Mouse (Mus musculus) midbrain, embryonic 10.5 days (tissue): ENCODE data around the gene Olfr458. TPM values are rescaled to one million over a fixed set of nuclear protein-coding genes. Genes with fewer than 3 reads are reported as not detected.
"Not testable (repeated sequence)": the region's sequence is repeated elsewhere in the genome, so short reads cannot be mapped to it uniquely, and the experiment has no call there.

Source experiments
- DNase-seq: peaks from one replicate; pipeline ENCODE4 v3.0.0-alpha.2; 2017; ENCODE audit warnings: low spot score
- H3K27ac ChIP-seq: fragments of 300-500 bp; sonication (generic); replicated peaks from 2 replicates; pipeline ENCODE4 v1.5.1; 2016; ENCODE audit warnings: mild to moderate bottlenecking
- H3K27me3 ChIP-seq: fragments of 300-500 bp; sonication (generic); 2 replicates; pipeline ENCODE4 v1.6.1; 2016; ENCODE audit warnings: low read depth, mild to moderate bottlenecking; ENCODE audit not compliant: poor library complexity, severe bottlenecking
- H3K36me3 ChIP-seq: fragments of 300-500 bp; sonication (generic); 2 replicates; pipeline ENCODE4 v1.6.1; 2016; ENCODE audit warnings: mild to moderate bottlenecking, moderate library complexity
- H3K4me1 ChIP-seq: fragments of 300-500 bp; sonication (generic); 2 replicates; pipeline ENCODE4 v1.6.1; 2016
- H3K4me3 ChIP-seq: fragments of 300-500 bp; sonication (generic); 2 replicates; pipeline ENCODE4 v1.5.1; 2016; ENCODE audit warnings: mild to moderate bottlenecking, moderate library complexity
- H3K9me3 ChIP-seq: fragments of 300-500 bp; sonication (generic); replicated peaks from 2 replicates; pipeline ENCODE4 v1.6.1; 2016; ENCODE audit warnings: mild to moderate bottlenecking
- WGBS: fragments of 180-500 bp; shearing (Covaris S2); methylation state at CpG from one replicate; pipeline ENCODE4 v1.1.7; 2016; 5-methylcytosine and 5-hydroxymethylcytosine counted together
- polyA plus RNA-seq: library from polyadenylated mRNA; unstranded; fragments of >200 nt; fragmentation: Nextera tagmentation; extraction: Ambion mirVana; gene quantifications from 2 replicates; pipeline ENCODE4 v1.2.1, GENCODE M21; 2016

The Olfr458 gene
- polyA plus RNA-seq, result not detected in 2 replicates

DNA sequence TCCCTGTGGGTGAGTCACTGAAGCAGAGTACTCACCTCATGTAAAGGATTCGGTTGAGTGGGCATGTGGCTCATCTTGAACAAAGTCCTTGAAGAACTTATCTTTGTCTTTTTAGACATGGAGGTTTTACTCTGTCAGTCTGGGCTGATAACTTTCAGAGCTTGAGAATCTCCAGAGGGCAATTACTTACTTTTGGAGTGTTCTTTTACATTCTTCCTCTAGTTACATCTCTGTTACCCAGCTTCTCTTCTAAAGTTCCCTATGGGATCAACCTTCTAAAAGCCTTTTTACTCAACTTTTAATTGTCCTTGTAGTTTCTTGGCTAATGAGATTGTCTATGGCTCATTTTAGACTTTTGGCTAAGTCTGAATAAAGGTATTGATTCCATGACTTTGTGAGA, at the start of gene Olfr458:
Gene Olfr458, minus strand, starts transcription at position 101 of the 400 bp plus-strand sequence.
- Histone ChIP-seq H3K4me3 (no peak within 1 kb of the TSS), H3K27ac (no peak within 1 kb of the TSS), H3K4me1 (no peaks in the 10 kb centered on the region), H3K27me3 (no peaks in the 10 kb centered on the region), H3K9me3 (no peaks in the 10 kb centered on the region), H3K36me3 (no peaks in the 10 kb centered on the region)
- WGBS, result 92% methylated on average over 1 of the region's 1 CpGs
- no peak for DNase-seq

DNA sequence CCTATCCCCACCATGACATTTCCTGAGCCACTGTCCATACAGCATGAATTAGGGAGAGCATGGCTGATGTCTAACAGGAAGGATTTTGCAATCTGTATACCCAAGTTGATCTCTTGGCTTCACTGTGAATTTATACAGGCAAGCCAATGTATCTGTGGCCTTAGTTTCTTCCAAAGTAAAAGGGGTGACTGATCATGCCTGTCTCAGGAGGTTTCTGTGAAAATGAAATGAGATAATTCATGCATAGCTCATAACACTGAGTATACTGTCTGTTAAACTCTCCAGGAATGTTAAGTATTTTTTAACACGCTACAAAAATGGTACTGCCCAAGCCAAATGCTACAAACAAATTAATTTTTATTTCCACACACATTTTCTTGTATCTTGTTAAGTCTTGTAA, 48.5 kb upstream of the Olfr458 start:
- no peak overlapping the region for H3K27ac ChIP-seq
- no peak overlapping the region for H3K4me3 ChIP-seq
- no peaks in the 10 kb centered on the region for H3K36me3 ChIP-seq
- DNase-seq, result no peak
- H3K9me3 ChIP-seq, result no peaks in the 10 kb centered on the region
- WGBS, result 83% methylated on average over 1 of the region's 1 CpGs
- H3K27me3 ChIP-seq, result no peaks in the 10 kb centered on the region
- H3K4me1 ChIP-seq, result no peaks in the 10 kb centered on the region

DNA sequence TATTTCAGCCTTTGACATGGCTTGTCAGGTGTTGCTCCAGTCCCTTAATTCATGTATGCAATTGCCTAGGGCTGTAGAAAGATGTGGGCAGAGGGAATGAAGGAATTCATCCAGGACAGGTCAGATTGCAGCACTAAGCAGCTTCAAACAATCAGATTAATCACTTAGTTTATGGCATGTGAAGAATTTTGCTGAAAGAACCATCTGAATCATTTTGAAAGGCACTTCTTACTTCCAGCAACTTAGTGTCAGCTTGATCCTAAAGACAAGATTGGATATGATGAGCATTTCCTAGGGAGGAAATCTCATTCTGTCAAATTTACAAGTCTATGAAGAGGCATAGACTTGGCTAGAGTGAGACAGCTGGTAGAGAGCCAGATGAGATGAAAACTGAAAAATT, 44.3 kb upstream of the Olfr458 start:
- Histone ChIP-seq H3K9me3 (no peaks in the 10 kb centered on the region), H3K4me3 (no peak overlapping the region), H3K4me1 (no peaks in the 10 kb centered on the region), H3K36me3 (no peaks in the 10 kb centered on the region), H3K27me3 (no peaks in the 10 kb centered on the region), H3K27ac (no peak overlapping the region)
- no peak for DNase-seq

DNA sequence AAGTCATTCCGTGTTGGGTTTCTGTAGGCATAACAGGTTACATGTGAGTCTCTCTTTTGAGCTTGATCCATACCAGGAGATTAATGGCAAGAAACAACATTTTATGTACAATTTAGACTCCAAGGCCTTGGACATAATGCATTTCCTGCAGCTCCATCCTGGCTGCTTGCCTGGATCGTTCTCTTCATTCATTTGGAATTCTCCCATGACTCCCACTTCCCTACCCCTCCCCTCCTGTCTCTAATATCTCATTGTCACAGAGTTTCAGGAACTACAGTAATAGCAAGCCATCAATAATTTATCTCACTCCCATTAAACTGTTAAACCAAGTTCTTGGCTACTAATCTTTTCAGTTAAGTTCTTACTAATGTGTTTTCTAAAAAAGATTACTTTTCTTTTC, 38.5 kb upstream of the Olfr458 start:
- Histone ChIP-seq H3K27me3 (no peaks in the 10 kb centered on the region), H3K4me3 (no peak overlapping the region), H3K4me1 (no peaks in the 10 kb centered on the region), H3K27ac (no peak overlapping the region), H3K36me3 (no peaks in the 10 kb centered on the region), H3K9me3 (no peaks in the 10 kb centered on the region)
- WGBS, result 94% methylated on average over 2 of the region's 2 CpGs
- DNase-seq, result no peak

DNA sequence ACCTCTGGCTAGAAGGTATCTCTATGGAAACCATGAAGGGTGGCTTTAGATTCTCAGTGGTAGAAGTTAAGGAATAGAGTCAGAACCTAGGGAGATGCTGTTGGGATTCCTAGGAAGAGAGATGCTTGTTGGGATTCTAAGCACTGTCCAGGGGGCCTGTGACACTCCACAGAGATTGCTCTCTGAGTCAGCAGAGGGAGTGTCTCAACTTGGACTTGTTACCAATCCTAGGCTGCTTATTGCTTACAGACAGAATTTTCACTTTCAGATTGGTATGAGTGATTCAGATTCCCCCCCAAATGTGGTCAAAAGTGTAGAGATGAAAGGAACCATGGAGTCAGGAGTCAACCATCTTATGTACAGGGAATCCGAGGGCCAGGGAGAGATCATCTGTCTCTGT, 24.7 kb upstream of the Olfr458 start:
- Histone ChIP-seq H3K9me3 (no peaks in the 10 kb centered on the region), H3K27me3 (no peaks in the 10 kb centered on the region), H3K4me1 (no peaks in the 10 kb centered on the region), H3K4me3 (no peak overlapping the region), H3K27ac (no peak overlapping the region), H3K36me3 (no peaks in the 10 kb centered on the region)
- no peak for DNase-seq
- 91% methylated on average over 1 of the region's 1 CpGs for WGBS

DNA sequence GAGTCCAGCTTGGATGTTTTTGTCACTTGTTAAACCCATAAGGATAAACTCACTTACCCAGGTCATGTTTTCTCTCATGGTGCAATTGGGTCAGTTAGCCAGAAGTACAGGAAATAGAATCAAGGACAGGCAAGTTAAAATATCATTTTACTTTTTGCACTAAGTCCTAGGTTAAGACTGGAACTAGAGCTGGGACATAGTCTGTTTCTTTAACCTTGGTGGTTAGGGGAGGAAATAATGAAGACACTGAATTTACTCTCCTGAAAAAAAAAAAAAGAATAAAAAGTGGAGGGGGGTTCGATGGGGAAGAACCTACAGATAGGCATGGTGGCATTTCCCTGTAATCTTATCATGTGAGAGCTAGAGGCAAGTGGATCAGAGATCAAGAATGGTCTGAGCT, 22.1 kb upstream of the Olfr458 start, which contains the start of gene Olfr456:
Gene Olfr456, minus strand, starts transcription at position 101 of the 400 bp plus-strand sequence.
- H3K4me1 ChIP-seq, result no peaks in the 10 kb centered on the region
- no peaks in the 10 kb centered on the region for H3K9me3 ChIP-seq
- H3K4me3 ChIP-seq, result no peak within 1 kb of the TSS
- no peaks in the 10 kb centered on the region for H3K27me3 ChIP-seq
- DNase-seq, result no peak
- H3K27ac ChIP-seq, result no peak within 1 kb of the TSS
- 91% methylated on average over 1 of the region's 1 CpGs for WGBS
- no peaks in the 10 kb centered on the region for H3K36me3 ChIP-seq

DNA sequence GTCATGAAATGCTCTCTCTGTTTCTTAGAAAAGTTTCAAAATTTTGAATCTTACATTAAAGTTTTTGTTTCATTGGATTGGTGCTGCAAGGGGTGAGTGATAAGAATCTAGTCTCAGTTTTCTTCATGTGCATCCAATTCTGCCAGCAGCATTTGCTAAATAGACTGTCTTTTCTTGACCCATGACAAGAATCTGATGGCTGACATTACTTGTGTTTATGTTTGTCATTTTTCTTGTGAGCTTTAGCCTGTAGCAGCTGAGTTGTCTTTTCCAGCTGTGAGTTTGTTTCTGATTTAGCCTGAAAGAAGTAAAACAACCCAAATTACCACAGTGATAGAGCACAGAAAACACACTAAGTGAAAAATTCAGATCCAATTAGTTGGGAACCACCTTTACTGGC, 19.6 kb upstream of the Olfr458 start:
- H3K4me1 ChIP-seq, result no peaks in the 10 kb centered on the region
- no peak overlapping the region for H3K27ac ChIP-seq
- DNase-seq, result no peak
- H3K9me3 ChIP-seq, result no peaks in the 10 kb centered on the region
- H3K4me3 ChIP-seq, result no peak overlapping the region
- no peaks in the 10 kb centered on the region for H3K27me3 ChIP-seq
- no peaks in the 10 kb centered on the region for H3K36me3 ChIP-seq

DNA sequence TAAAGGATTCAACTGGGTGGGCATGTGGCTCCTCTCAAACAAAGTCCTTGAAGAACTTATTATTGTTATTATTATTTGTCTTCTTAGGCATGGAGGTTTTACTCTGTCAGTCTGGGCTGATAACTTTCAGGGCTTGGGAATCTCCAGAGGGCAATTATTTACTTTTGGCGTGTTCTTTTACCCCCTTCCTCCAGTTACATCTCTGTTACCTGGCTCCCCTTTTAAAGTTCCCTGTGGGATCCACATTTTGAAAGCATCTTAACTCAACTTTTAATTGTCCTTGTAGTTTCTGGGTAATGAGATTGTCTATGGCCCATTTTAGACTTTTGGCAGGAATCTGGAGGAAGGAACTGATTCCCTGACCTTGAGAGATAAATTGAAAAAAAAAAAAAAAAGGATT, 11.2 kb upstream of the Olfr458 start, which contains the start of gene Olfr457:
Gene Olfr457, minus strand, starts transcription at position 101 of the 400 bp plus-strand sequence.
- Histone ChIP-seq H3K9me3 (no peaks in the 10 kb centered on the region), H3K27me3 (no peaks in the 10 kb centered on the region), H3K27ac (no peak within 1 kb of the TSS), H3K4me1 (no peaks in the 10 kb centered on the region), H3K36me3 (no peaks in the 10 kb centered on the region), H3K4me3 (no peak within 1 kb of the TSS)
- 79% methylated on average over 1 of the region's 1 CpGs for WGBS
- no peak for DNase-seq

DNA sequence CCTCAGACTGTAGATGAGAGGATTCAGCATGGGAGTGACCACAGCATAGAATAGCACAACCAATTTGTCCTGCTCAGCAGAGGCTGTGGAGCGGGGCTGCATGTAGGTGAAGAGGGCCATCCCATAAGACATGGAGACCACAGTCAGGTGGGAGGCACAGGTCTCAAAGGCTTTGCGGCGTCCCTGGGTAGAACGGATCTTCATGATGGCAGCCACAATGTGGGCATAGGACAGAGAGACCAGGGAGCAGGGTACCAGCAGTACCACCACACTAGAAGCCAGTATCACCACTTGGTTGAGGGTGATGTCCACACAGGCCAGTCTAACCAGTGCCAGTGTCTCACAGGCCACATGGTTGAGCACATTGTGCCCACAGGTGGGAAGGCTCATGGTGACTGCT, 6.3 kb upstream of the Olfr458 start:
- not testable (repeated sequence) for DNase-seq, H3K4me1 ChIP-seq, H3K9me3 ChIP-seq, H3K27me3 ChIP-seq, H3K27ac ChIP-seq, H3K4me3 ChIP-seq, H3K36me3 ChIP-seq
- WGBS, result 94% methylated on average over 4 of the region's 4 CpGs

DNA sequence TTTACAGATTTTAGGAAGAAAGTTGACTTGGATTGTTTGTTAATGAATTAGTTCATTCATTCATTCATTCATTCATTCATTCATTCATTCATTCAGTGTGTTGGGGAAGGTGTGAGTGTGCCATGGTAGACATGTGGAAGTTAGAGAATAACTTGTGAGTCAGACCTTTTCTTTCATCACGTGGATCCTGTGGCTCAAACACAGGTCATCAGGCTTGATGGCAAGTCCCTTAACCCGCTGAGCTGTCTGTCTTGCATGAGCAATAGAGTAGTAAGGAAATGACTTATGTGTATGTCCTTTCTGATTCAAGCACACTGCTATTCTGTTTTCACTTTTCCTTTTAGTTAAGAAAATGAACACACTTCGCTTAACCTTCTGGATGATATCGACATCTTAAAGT, 5.5 kb upstream of the Olfr458 start:
- H3K27ac ChIP-seq, result no peak overlapping the region
- DNase-seq, result no peak
- H3K27me3 ChIP-seq, result no peaks in the 10 kb centered on the region
- H3K9me3 ChIP-seq, result no peaks in the 10 kb centered on the region
- no peaks in the 10 kb centered on the region for H3K4me1 ChIP-seq
- WGBS, result 89% methylated on average over 4 of the region's 4 CpGs
- no peaks in the 10 kb centered on the region for H3K36me3 ChIP-seq
- H3K4me3 ChIP-seq, result no peak overlapping the region

DNA sequence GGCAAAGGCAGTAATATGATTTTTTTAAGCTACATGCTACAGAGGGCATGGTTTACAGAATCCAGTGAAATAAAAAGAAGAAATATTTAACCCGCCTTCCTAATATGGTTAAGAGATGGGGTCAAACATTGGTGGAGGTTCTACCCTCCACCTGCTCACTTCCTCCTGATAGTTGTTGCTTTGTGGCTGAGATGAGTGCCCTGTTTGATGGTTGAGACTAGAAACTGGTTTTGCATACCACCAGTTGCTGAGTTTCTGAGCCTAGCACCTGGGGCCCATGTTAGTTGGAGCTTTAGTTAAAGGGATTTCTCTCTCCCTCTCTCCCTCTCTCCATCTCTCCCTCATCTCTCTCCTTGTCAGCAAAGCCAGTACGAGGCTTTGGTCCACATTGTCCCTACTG, 17.6 kb downstream of the Olfr458 start:
- H3K27ac ChIP-seq, result no peak overlapping the region
- H3K4me1 ChIP-seq, result no peaks in the 10 kb centered on the region
- no peaks in the 10 kb centered on the region for H3K27me3 ChIP-seq
- 93% methylated on average over 2 of the region's 2 CpGs for WGBS
- no peak overlapping the region for H3K4me3 ChIP-seq
- H3K36me3 ChIP-seq, result no peaks in the 10 kb centered on the region
- no peak for DNase-seq
- H3K9me3 ChIP-seq, result no peaks in the 10 kb centered on the region

DNA sequence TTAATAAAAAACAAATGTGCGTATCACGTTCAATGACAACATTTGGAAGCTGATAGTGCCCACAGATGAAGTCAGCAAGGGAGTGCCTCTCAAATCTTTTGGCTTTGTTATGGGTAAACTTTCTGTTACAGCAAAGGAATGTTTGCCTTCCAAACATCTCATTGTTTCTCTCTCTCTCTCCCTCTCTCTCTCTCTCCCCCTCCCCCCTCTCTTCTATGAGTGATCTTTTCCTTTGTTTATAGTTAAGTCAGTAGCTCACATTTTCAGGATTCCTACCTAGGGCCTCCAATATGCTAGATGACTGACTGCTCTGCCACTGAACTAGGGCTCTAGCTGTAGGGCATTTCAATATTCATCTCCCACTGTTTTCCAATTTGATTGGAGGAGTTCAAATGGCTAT, 20.5 kb downstream of the Olfr458 start:
- no peaks in the 10 kb centered on the region for H3K9me3 ChIP-seq
- no peak for DNase-seq
- WGBS, result 82% methylated on average over 2 of the region's 2 CpGs
- no peak overlapping the region for H3K27ac ChIP-seq
- no peaks in the 10 kb centered on the region for H3K4me1 ChIP-seq
- no peaks in the 10 kb centered on the region for H3K36me3 ChIP-seq
- no peaks in the 10 kb centered on the region for H3K27me3 ChIP-seq
- no peak overlapping the region for H3K4me3 ChIP-seq

DNA sequence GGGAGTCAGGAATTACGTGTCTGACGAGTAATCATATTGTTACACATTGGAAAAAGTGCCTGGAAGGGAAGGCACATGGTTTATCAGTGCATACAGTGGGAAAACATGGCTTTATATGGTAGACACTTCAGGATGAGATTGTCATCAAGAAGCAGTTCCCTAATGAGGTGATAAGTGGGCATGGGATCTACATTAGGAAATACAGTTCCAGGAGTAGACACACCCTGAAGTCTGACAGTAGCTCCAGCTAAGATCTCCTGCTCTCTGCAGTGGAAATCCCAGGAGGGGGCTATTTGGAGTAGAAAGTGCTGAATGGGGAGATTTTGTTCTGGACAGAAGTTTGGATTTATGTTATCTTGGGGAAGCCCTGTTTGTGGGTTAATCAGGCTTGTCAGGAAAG, 23.6 kb downstream of the Olfr458 start:
- no peak for DNase-seq
- 81% methylated on average over 2 of the region's 2 CpGs for WGBS
- H3K4me1 ChIP-seq, result no peaks in the 10 kb centered on the region
- H3K27me3 ChIP-seq, result no peaks in the 10 kb centered on the region
- no peaks in the 10 kb centered on the region for H3K9me3 ChIP-seq
- H3K36me3 ChIP-seq, result no peaks in the 10 kb centered on the region
- H3K27ac ChIP-seq, result no peak overlapping the region
- no peak overlapping the region for H3K4me3 ChIP-seq

DNA sequence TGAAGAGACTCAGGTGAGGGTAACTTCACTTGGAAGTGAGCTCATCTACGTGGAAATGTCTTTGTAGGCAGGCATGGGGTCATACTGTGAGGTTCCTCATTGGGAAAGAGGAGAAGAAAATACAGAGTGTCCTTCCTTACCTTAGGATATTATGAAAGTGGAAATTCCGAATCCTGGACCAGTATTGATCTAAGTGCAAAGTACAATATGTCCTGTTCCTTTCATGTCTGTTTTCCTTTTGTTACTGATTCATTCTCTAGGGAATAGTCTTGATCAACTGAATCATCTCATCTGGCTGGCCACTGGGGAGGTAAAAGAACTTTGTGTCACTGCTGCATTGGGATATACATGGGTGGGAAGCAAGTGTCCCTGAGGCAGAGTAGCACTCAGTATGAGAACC, 29.5 kb downstream of the Olfr458 start:
- Histone ChIP-seq H3K27me3 (no peaks in the 10 kb centered on the region), H3K4me3 (no peak overlapping the region), H3K9me3 (no peaks in the 10 kb centered on the region), H3K4me1 (no peaks in the 10 kb centered on the region), H3K27ac (no peak overlapping the region), H3K36me3 (no peaks in the 10 kb centered on the region)
- WGBS, result 76% methylated on average over 2 of the region's 2 CpGs
- no peak for DNase-seq
